In the genomic region with DNA sequence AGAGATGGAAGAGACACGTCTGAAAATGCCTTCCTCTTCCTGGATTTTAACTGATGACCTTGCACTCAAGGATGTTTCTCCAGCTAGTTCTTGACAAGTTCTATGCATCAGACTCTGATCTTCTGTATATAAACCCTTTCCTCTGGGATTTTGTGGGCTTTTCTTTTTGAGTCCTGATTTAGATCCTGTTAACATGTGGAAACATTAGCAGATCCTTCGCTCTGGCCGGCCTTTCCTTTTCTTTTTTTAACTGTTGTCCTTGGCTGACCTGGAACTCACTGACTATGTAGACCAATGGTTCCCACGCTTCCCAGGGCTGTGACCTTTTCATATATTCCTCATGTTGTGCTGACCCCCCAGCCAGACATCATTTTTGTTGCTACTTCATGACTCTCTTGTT, we compare ENCODE assay signal across 15 mouse cellular contexts. TPM values are rescaled to one million over a fixed set of nuclear protein-coding genes. Genes with fewer than 3 reads are reported as not detected.
DNase-seq lines count a peak whose midpoint lies in the region; ATAC-seq and TF ChIP-seq lines count a peak whose summit lies in the region.
"Had no signal": no experiment of that assay in that cellular context is flagged by ENCODE, and none has a peak within 500 bp of the region (broad histone marks: within the 10 kb centered on the region; RNA-seq: fewer than 3 reads in every experiment).

No protein-coding gene starts in this region.

- no peaks in the 10 kb centered on the region for H3K36me3 ChIP-seq in kidney, embryonic 16.5 days (ENCODE audit: insufficient read depth, low read length)
- no peaks in the 10 kb centered on the region for H3K36me3 ChIP-seq in heart, embryonic 11.5 days (ENCODE audit: control insufficient read depth, insufficient read depth, low read length)
- H3K36me3 ChIP-seq: limb, embryonic 13.5 days; midbrain, embryonic 13.5 days; neural tube, embryonic 12.5 days had no signal

- peaks cover 48% of the 10 kb centered on the region for H3K4me1 ChIP-seq in kidney, embryonic 16.5 days (ENCODE audit: insufficient read depth, low read length)
- H3K4me1 ChIP-seq in cortical plate, adult 2 months (ENCODE audit: control insufficient read depth, insufficient read depth, low read length): peaks cover 2% of the 10 kb centered on the region; the same call in 1 of the 2 replicates
- H3K4me1 ChIP-seq in heart, embryonic 11.5 days (ENCODE audit: control insufficient read depth, insufficient read depth, low read length): peaks cover 42% of the 10 kb centered on the region
- peaks cover 18% of the 10 kb centered on the region for H3K4me1 ChIP-seq in olfactory bulb, adult 2 months (ENCODE audit: control insufficient read depth, insufficient read depth, low read length)

- no peak for TF ChIP-seq POLR2A in cortical plate, adult 2 months (IDR thresholded peaks at IDR 0.05; ENCODE audit: extremely low read depth, insufficient read depth, low read length)
- TF ChIP-seq POLR2A in olfactory bulb, adult 2 months (IDR thresholded peaks at IDR 0.05; ENCODE audit: insufficient read depth, low read depth, low read length): no peak

- H3K27me3 ChIP-seq in kidney, embryonic 16.5 days (ENCODE audit: insufficient read depth, low read length): no peaks in the 10 kb centered on the region
- no peaks in the 10 kb centered on the region for H3K27me3 ChIP-seq in heart, embryonic 11.5 days (ENCODE audit: control insufficient read depth, insufficient read depth, low read length)
- H3K27me3 ChIP-seq: limb, embryonic 13.5 days; midbrain, embryonic 13.5 days; neural tube, embryonic 12.5 days had no signal

- intact Hi-C loops in left cerebral cortex, postnatal 25 days (cut with DNase I): no loop called here

- no peak overlapping the region for H3K4me3 ChIP-seq in kidney, embryonic 16.5 days (ENCODE audit: low read length)
- no peak overlapping the region for H3K4me3 ChIP-seq in cortical plate, adult 2 months (ENCODE audit: insufficient read depth, low read length)
- H3K4me3 ChIP-seq in heart, embryonic 11.5 days (ENCODE audit: low read depth, low read length): no peak overlapping the region
- H3K4me3 ChIP-seq in olfactory bulb, adult 2 months (ENCODE audit: insufficient read depth, low read depth, low read length): no peak overlapping the region
- H3K4me3 ChIP-seq: limb, embryonic 13.5 days; midbrain, embryonic 13.5 days; neural tube, embryonic 12.5 days had no signal

- peak overlapping the region; percentile 84; the same call in 1 of the 2 replicates for H3K27ac ChIP-seq in kidney, embryonic 16.5 days (ENCODE audit: low read length)
- peak overlapping the region; percentile 83 for H3K27ac ChIP-seq in cortical plate, adult 2 months (ENCODE audit: insufficient read depth, low read length)
- H3K27ac ChIP-seq in heart, embryonic 11.5 days (ENCODE audit: low read depth, low read length): peak overlapping the region; percentile 81
- peak overlapping the region; percentile 75; the same call in 1 of the 2 replicates for H3K27ac ChIP-seq in olfactory bulb, adult 2 months (ENCODE audit: insufficient read depth, low read depth, low read length)
- H3K27ac ChIP-seq: limb, embryonic 13.5 days; midbrain, embryonic 13.5 days; neural tube, embryonic 12.5 days had no signal

- peak; percentile 32; the same call in 1 of the 2 replicates for ATAC-seq in kidney, embryonic 16.5 days (ENCODE audit: low FRiP score, low TSS enrichment)
- no peak for ATAC-seq in heart, embryonic 11.5 days (replicated peaks; ENCODE audit: insufficient number of reproducible peaks, low FRiP score, low TSS enrichment)
- ATAC-seq: midbrain, embryonic 13.5 days had no signal

- no peak overlapping the region for H3K4me2 ChIP-seq in kidney, embryonic 16.5 days (replicated peaks; ENCODE audit: low read depth, low read length)
- H3K4me2 ChIP-seq in heart, embryonic 11.5 days: no peak overlapping the region
- H3K4me2 ChIP-seq: midbrain, embryonic 13.5 days; neural tube, embryonic 12.5 days had no signal

- WGBS in kidney, embryonic 16.5 days: 48% methylated on average over 4 of the region's 4 CpGs
- 49% methylated on average over 4 of the region's 4 CpGs for WGBS in heart, embryonic 11.5 days (ENCODE audit: insufficient replicate concordance)
- WGBS in olfactory bulb, adult 2 months: 56% methylated on average over 4 of the region's 4 CpGs

- DNase-seq in kidney, postnatal 36 days: no peak
- no peak for DNase-seq in left cerebral cortex, postnatal 25 days (ENCODE audit: low spot score in 2 of 2)
- DNase-seq in layer of hippocampus, adult 8-10 months (ENCODE audit: low spot score in 2 of 2): no peak
- DNase-seq: adrenal gland, postnatal 10 days; cerebellum, adult 11 months; gastrocnemius, postnatal 10 days; lung, adult 2 months; thymus, postnatal 4 days had no signal

- H3K9me3 ChIP-seq in kidney, embryonic 16.5 days (ENCODE audit: low read length): no peaks in the 10 kb centered on the region
- no peaks in the 10 kb centered on the region for H3K9me3 ChIP-seq in heart, embryonic 11.5 days (replicated peaks; ENCODE audit: control insufficient read depth, low read length)
- H3K9me3 ChIP-seq: limb, embryonic 13.5 days; midbrain, embryonic 13.5 days; neural tube, embryonic 12.5 days had no signal

- no peak for TF ChIP-seq CTCF in cortical plate, adult 2 months (IDR thresholded peaks at IDR 0.05; ENCODE audit: extremely low read depth, insufficient read depth, low read length)
- no peak for TF ChIP-seq CTCF in olfactory bulb, adult 2 months (IDR thresholded peaks at IDR 0.05; ENCODE audit: insufficient read depth, low read depth, low read length)

- no peak overlapping the region for H3K9ac ChIP-seq in kidney, embryonic 16.5 days (replicated peaks; ENCODE audit: low read length)
- no peak overlapping the region for H3K9ac ChIP-seq in heart, embryonic 11.5 days (ENCODE audit: low read depth, low read length)
- H3K9ac ChIP-seq: limb, embryonic 13.5 days; midbrain, embryonic 13.5 days; neural tube, embryonic 12.5 days had no signal

RNA-seq across cellular contexts. Expression of a gene that starts 45.4 kb away (rescaled TPM):
- polyA plus RNA-seq in kidney, embryonic 16.5 days (2015; fragmentation: Nextera tagmentation; extraction: Ambion mirVana): 54.4 and 67.2 TPM in 2 replicates
- 16.4 and 16.7 TPM in 2 replicates for polyA plus RNA-seq in cortical plate, adult 2 months (2012; rRNA removed)
- 40.9 and 45.7 TPM in 2 replicates for polyA plus RNA-seq in heart, embryonic 11.5 days (2014; fragmentation: Nextera tagmentation; extraction: Ambion mirVana)
- not detected in 2 replicates for polyA plus RNA-seq in olfactory bulb, adult 2 months (2012; ENCODE audit: insufficient read depth, insufficient read length, low replicate concordance, missing spikeins)
- 10 to 100 TPM; 21.1 to 22.2 TPM for total RNA-seq in left cerebral cortex, postnatal 25 days (2021)
- total RNA-seq in layer of hippocampus, adult 8-10 months (2022): 10 to 100 TPM; 27.0 to 34.1 (median 29.7) TPM
